Mouse (Mus musculus) midbrain, postnatal 0 days (tissue): ENCODE results near the gene Ntm. TPM values are rescaled to one million over a fixed set of nuclear protein-coding genes. Genes with fewer than 3 reads are reported as not detected.

ENCODE experiments used
- ATAC-seq: fragments of 200-750 bp; cut with Nextera tagmentation; 2 replicates; pipeline ENCODE4 v1.8.0; 2017; ENCODE audit warnings: moderate number of reproducible peaks, mild to moderate bottlenecking, moderate TSS enrichment, moderate library complexity; ENCODE audit not compliant: low FRiP score
- DNase-seq: peaks from one replicate; pipeline ENCODE4 v3.0.0-alpha.2; 2015; ENCODE audit warnings: low spot score
- H3K27ac ChIP-seq: fragments of 300-500 bp; sonication (generic); 2 replicates; pipeline ENCODE4 v1.5.1; 2014; ENCODE audit warnings: low read depth, mild to moderate bottlenecking, low read length, mixed read lengths
- H3K27me3 ChIP-seq: fragments of 300-500 bp; sonication (generic); 2 replicates; pipeline ENCODE4 v1.6.1; 2014; ENCODE audit warnings: low read length, control low read depth, mixed read lengths; ENCODE audit not compliant: insufficient read depth
- H3K36me3 ChIP-seq: fragments of 300-500 bp; sonication (generic); 2 replicates; pipeline ENCODE4 v1.6.1; 2014; ENCODE audit warnings: low read length, control low read depth, mixed read lengths; ENCODE audit not compliant: insufficient read depth
- H3K4me1 ChIP-seq: fragments of 300-500 bp; sonication (generic); 2 replicates; pipeline ENCODE4 v1.6.1; 2014; ENCODE audit warnings: mild to moderate bottlenecking, control low read depth, antibody characterized with exemption, low read length, mixed read lengths; ENCODE audit not compliant: insufficient read depth
- H3K4me2 ChIP-seq: fragments of 300-500 bp; sonication (generic); 2 replicates; pipeline ENCODE4 v1.6.1; 2014; ENCODE audit warnings: low read depth, mild to moderate bottlenecking, low read length, mixed read lengths; ENCODE audit not compliant: poor library complexity, severe bottlenecking
- H3K4me3 ChIP-seq: fragments of 300-500 bp; sonication (generic); 2 replicates; pipeline ENCODE4 v1.5.1; 2014; ENCODE audit warnings: low read depth, mild to moderate bottlenecking, low read length, moderate library complexity
- H3K9ac ChIP-seq: fragments of 300-500 bp; sonication (generic); replicated peaks from 2 replicates; pipeline ENCODE4 v1.6.1; 2014; ENCODE audit warnings: mild to moderate bottlenecking, low read length, moderate library complexity, mixed read lengths; ENCODE audit not compliant: poor library complexity, severe bottlenecking
- H3K9me3 ChIP-seq: fragments of 300-500 bp; sonication (generic); 2 replicates; pipeline ENCODE4 v1.6.1; 2016; ENCODE audit warnings: low read length, control low read depth
- CTCF ChIP-seq: IDR thresholded peaks from 2 replicates; pipeline ENCODE4 v1.5.1; 2016; ENCODE audit warnings: antibody characterized with exemption, mild to moderate bottlenecking
- WGBS: fragments of 180-500 bp; shearing (Covaris S2); extraction: QIAGEN DNeasy Blood & Tissue Kit; methylation state at CpG from one replicate; pipeline ENCODE4 v1.1.7; 2014; 5-methylcytosine and 5-hydroxymethylcytosine counted together
- polyA plus RNA-seq: library from polyadenylated mRNA; unstranded; fragments of >200 nt; fragmentation: Nextera tagmentation; extraction: Ambion mirVana; gene quantifications from 2 replicates; pipeline ENCODE4 v1.2.1, GENCODE M21; 2015
- total RNA-seq: library from RNA; depleted of rRNA; stranded (reverse); fragments of >200 nt; gene quantifications from 2 replicates; pipeline ENCODE4 v1.2.3, GENCODE M21; 2014

The Ntm gene
- total and polyA plus RNA-seq, 2 experiments from 2014 or later: 244 to 322 TPM

DNA sequence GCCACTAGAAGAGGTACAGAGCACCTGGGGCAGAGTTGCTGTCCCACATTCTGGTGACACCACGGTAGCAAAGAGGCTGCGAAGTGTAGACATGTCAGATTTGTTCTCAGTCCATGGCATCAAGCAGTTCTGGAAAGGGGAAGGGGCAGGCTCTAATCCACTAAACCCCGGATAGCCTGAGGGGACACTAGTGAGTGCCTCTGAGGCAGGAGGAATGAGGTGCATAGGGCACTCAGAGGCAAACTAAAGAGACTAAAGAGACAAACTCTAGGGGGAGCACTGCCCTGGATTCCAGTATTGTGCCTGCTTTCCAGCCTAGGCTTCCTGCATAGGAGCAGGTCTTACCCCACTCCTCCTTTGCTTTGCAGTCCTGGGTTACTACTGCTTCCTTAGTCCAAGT, 926.5 kb downstream of the Ntm start:
- ATAC-seq (no peak), DNase-seq (no peak)
- no peak overlapping the region for H3K4me3 ChIP-seq

DNA sequence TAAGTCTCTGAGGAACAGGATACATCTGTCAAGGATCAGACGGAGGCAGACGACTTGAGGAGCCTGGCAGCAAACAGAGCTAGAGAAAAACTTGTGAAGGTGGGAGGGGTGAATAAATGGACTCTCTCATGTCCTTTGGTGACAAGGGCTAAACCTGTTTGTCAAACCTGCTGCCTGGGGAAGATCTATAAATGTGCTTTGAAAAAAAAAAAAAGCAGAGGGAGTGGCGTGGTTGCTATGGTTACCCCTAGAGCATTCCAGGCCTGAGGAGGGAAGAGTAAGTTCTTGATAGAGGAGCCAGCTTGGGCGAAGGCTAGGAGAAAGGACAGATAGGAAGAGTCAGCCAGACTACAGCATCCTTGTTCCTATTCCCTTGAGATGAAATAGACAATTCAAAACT, 926.9 kb downstream of the Ntm start:
- no peak for TF ChIP-seq CTCF
- ATAC-seq: no peak
- peak; percentile 26 for DNase-seq

More for the DNA sequence above, 926.5 kb downstream of the Ntm start:
- Histone ChIP-seq H3K9ac (no peak overlapping the region), H3K27ac (no peak overlapping the region), H3K4me1 (peaks cover 5% of the 10 kb centered on the region; the same call in 1 of the 2 replicates), H3K4me2 (no peak overlapping the region), H3K36me3 (no peaks in the 10 kb centered on the region), H3K9me3 (no peaks in the 10 kb centered on the region), H3K27me3 (no peaks in the 10 kb centered on the region)
- 46% methylated on average over 3 of the region's 3 CpGs for WGBS
- TF ChIP-seq CTCF: no peak; the same call in 1 of the 2 replicates

DNA sequence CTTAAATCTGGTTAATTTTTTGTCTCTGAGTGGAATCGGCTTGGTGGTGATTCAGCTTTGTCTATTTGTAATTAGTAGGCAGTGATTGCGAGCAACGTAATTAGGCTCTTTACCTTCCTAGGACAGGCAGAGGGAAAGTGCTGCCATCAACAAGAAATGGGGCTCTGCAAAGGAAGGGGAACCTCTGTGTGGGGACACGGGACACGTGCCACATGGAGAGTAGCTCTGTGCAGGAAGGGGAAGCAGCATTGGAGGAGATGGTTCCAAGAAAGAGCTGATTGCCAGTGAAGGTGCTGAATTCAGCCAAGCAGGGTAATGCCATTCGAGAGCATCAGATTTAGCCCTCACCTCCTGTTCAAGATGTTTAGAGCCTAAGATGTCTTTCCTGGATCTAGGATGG, 936.5 kb downstream of the Ntm start:
- no peak for DNase-seq

More for the DNA sequence above, 926.9 kb downstream of the Ntm start:
- H3K9ac ChIP-seq: no peak overlapping the region
- H3K27ac ChIP-seq: no peak overlapping the region
- H3K4me1 ChIP-seq: peaks cover 5% of the 10 kb centered on the region; the same call in 1 of the 2 replicates
- H3K9me3 ChIP-seq: no peaks in the 10 kb centered on the region
- no peak overlapping the region for H3K4me3 ChIP-seq
- no peaks in the 10 kb centered on the region for H3K27me3 ChIP-seq
- 23% methylated on average over 4 of the region's 4 CpGs for WGBS
- H3K36me3 ChIP-seq: no peaks in the 10 kb centered on the region
- H3K4me2 ChIP-seq: no peak overlapping the region

DNA sequence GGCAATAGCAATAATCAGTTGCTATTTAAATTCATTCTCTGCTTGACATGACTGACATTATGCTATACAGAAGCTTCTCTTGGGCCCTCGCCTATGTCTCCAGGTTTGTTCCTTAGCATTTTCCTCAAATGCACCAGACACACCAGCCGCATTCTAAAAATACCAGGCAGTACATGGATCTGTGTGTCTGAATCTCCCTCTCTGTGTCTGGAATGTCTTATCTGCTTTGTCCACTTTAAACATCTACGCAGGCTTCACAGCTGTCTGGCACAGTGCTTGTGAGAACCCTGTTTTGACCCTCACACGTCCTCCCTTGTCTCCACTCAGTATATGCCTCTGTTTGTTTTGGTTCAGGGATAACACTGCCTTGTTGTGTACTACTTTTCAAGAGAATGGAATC, 937.3 kb downstream of the Ntm start:
- WGBS: 77% methylated on average over 4 of the region's 4 CpGs
- H3K9me3 ChIP-seq: no peaks in the 10 kb centered on the region
- no peaks in the 10 kb centered on the region for H3K36me3 ChIP-seq
- H3K4me3 ChIP-seq: no peak overlapping the region
- DNase-seq: no peak
- no peaks in the 10 kb centered on the region for H3K27me3 ChIP-seq
- H3K4me1 ChIP-seq: no peaks in the 10 kb centered on the region
- H3K9ac ChIP-seq: no peak overlapping the region
- no peak overlapping the region for H3K27ac ChIP-seq
- no peak overlapping the region for H3K4me2 ChIP-seq
- no peak for TF ChIP-seq CTCF
- ATAC-seq: no peak

More for the DNA sequence above, 936.5 kb downstream of the Ntm start:
- Histone ChIP-seq H3K4me1 (no peaks in the 10 kb centered on the region), H3K4me3 (no peak overlapping the region), H3K27me3 (no peaks in the 10 kb centered on the region), H3K9ac (no peak overlapping the region), H3K36me3 (no peaks in the 10 kb centered on the region), H3K27ac (no peak overlapping the region), H3K9me3 (no peaks in the 10 kb centered on the region), H3K4me2 (no peak overlapping the region)
- no peak for ATAC-seq
- TF ChIP-seq CTCF: no peak
- 89% methylated on average over 6 of the region's 6 CpGs for WGBS

DNA sequence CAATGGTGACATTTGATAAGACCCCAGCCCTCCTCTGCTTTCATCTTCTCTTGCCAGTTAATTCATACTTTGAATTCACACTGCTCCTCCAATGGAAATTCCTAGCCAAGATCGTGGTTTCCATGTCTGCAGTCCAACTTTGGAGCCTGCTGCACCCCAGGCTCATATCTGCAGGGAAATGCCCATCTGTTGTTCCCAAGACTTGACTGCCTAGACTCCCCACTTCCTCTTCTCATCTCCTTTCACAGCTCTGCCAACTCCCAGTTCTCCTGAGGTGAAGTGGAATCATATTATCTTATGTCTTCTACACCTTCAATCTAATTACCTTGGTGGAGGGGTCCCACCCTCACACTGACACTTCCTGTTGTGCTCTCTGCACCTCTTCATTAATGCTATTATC, 937.8 kb downstream of the Ntm start:
- DNase-seq: no peak
- H3K9ac ChIP-seq: no peak overlapping the region
- H3K9me3 ChIP-seq: no peaks in the 10 kb centered on the region
- H3K4me2 ChIP-seq: no peak overlapping the region
- H3K4me1 ChIP-seq: no peaks in the 10 kb centered on the region
- no peaks in the 10 kb centered on the region for H3K36me3 ChIP-seq
- no peak overlapping the region for H3K27ac ChIP-seq
- WGBS: 58% methylated on average over 1 of the region's 1 CpGs
- H3K27me3 ChIP-seq: no peaks in the 10 kb centered on the region
- TF ChIP-seq CTCF: no peak
- no peak overlapping the region for H3K4me3 ChIP-seq
- ATAC-seq: no peak

DNA sequence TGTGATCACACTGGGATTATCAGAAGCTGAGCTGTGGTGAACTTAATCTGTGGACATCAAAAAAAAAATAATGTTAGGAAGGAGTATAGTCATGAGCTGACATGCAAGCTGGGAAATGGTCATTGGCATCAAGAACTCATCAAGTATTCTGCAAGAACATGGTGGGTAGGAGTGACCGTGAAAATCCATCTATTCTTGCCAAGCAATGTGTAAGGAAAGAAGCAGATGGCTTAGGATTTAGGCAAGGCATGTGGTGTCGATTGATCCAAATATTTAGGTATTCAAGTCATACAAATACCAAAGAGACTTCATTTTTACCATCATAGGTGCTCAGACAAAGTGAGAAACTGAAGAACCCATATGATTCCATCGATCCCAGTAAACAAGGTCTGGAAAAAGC, 946.1 kb downstream of the Ntm start:
- Histone ChIP-seq H3K27me3 (no peaks in the 10 kb centered on the region), H3K9ac (no peak overlapping the region), H3K36me3 (no peaks in the 10 kb centered on the region), H3K4me3 (no peak overlapping the region), H3K4me1 (no peaks in the 10 kb centered on the region), H3K27ac (no peak overlapping the region), H3K4me2 (no peak overlapping the region), H3K9me3 (no peaks in the 10 kb centered on the region)
- ATAC-seq: no peak
- 82% methylated on average over 3 of the region's 3 CpGs for WGBS
- no peak for TF ChIP-seq CTCF
- no peak for DNase-seq
